13 mouse cellular contexts compared by ENCODE assay signal in genomic region chr17:78274609-78275506, GRCm38 (mm10).
DNase-seq lines count a peak whose midpoint lies in the region; ATAC-seq and TF ChIP-seq lines count a peak whose summit lies in the region.
"Had no signal": no experiment of that assay in that cellular context is flagged by ENCODE, and none has a peak within 500 bp of the region (broad histone marks: within the 10 kb centered on the region; RNA-seq: fewer than 3 reads in every experiment).

No protein-coding gene starts in this region.

- peak; percentile 66 for ATAC-seq in activated CD4-positive, CD25-positive, alpha-beta regulatory T cell, adult 4 months
- ATAC-seq in forebrain, embryonic 15.5 days (replicated peaks): peak; percentile 64
- 0 out of 2 replicates have a peak, but pooled peaks have one; percentile 57 for ATAC-seq in midbrain, embryonic 16.5 days

- H3K4me3 ChIP-seq in layer of hippocampus, adult 2 months: no peak overlapping the region
- no peak overlapping the region for H3K4me3 ChIP-seq in forebrain, embryonic 15.5 days
- no peak overlapping the region for H3K4me3 ChIP-seq in midbrain, embryonic 16.5 days (ENCODE audit: low read depth, low read length)
- H3K4me3 ChIP-seq: embryonic facial prominence, embryonic 15.5 days; limb, embryonic 15.5 days; stomach, embryonic 15.5 days had no signal

- peak; percentile 26 to 30 for DNase-seq in layer of hippocampus, adult 2 months (ENCODE audit: low spot score in 2 of 2)
- DNase-seq in layer of hippocampus, adult 9-10 months (ENCODE audit: low spot score): no peak
- DNase-seq in adrenal gland, adult (ENCODE audit: inconsistent age in 2 of 2, low spot score in 1 of 2): no peak
- no peak for DNase-seq in adrenal gland, adult 2 months
- DNase-seq: adrenal gland, adult 8-10 months; lung, adult 2 months; thymus, postnatal 25 days had no signal

- 52% methylated on average over 7 of the region's 7 CpGs for WGBS in forebrain, embryonic 15.5 days
- 51% methylated on average over 7 of the region's 7 CpGs for WGBS in midbrain, embryonic 16.5 days

- TF ChIP-seq CTCF in layer of hippocampus, adult 2 months (conservative IDR thresholded peaks at IDR 0.05): no peak

- H3K36me3 ChIP-seq in forebrain, embryonic 15.5 days: no peaks in the 10 kb centered on the region
- no peaks in the 10 kb centered on the region for H3K36me3 ChIP-seq in midbrain, embryonic 16.5 days (ENCODE audit: control insufficient read depth, insufficient read depth, low read length)
- H3K36me3 ChIP-seq: embryonic facial prominence, embryonic 15.5 days; limb, embryonic 15.5 days; stomach, embryonic 15.5 days had no signal

- no peaks in the 10 kb centered on the region for H3K27me3 ChIP-seq in forebrain, embryonic 15.5 days
- no peaks in the 10 kb centered on the region for H3K27me3 ChIP-seq in midbrain, embryonic 16.5 days (ENCODE audit: control insufficient read depth, insufficient read depth, low read depth, low read length)
- H3K27me3 ChIP-seq: embryonic facial prominence, embryonic 15.5 days; limb, embryonic 15.5 days; stomach, embryonic 15.5 days had no signal

- H3K9me3 ChIP-seq in forebrain, embryonic 15.5 days: no peaks in the 10 kb centered on the region
- no peaks in the 10 kb centered on the region for H3K9me3 ChIP-seq in midbrain, embryonic 16.5 days (replicated peaks; ENCODE audit: control insufficient read depth, low read length, poor library complexity, severe bottlenecking)
- H3K9me3 ChIP-seq: embryonic facial prominence, embryonic 15.5 days; limb, embryonic 15.5 days; stomach, embryonic 15.5 days had no signal

- 0 out of 2 replicates have a peak overlapping the region, but pooled peaks have one; percentile 11 for H3K4me2 ChIP-seq in forebrain, embryonic 15.5 days (replicated peaks)
- H3K4me2 ChIP-seq in midbrain, embryonic 16.5 days (ENCODE audit: low read length): no peak overlapping the region
- H3K4me2 ChIP-seq: embryonic facial prominence, embryonic 15.5 days; limb, embryonic 15.5 days; stomach, embryonic 15.5 days had no signal

- no peak overlapping the region for H3K9ac ChIP-seq in forebrain, embryonic 15.5 days (replicated peaks)
- no peak overlapping the region for H3K9ac ChIP-seq in midbrain, embryonic 16.5 days (ENCODE audit: low read depth, low read length)
- H3K9ac ChIP-seq: embryonic facial prominence, embryonic 15.5 days; limb, embryonic 15.5 days; stomach, embryonic 15.5 days had no signal

- H3K27ac ChIP-seq in layer of hippocampus, adult 2 months: peak overlapping the region; percentile 65; the same call in 1 of the 2 replicates
- peak overlapping the region; percentile 68 for H3K27ac ChIP-seq in forebrain, embryonic 15.5 days (replicated peaks)
- no peak overlapping the region for H3K27ac ChIP-seq in midbrain, embryonic 16.5 days (ENCODE audit: low read length)
- H3K27ac ChIP-seq: embryonic facial prominence, embryonic 15.5 days; limb, embryonic 15.5 days; stomach, embryonic 15.5 days had no signal

- H3K4me1 ChIP-seq in forebrain, embryonic 15.5 days: peaks cover 49% of the 10 kb centered on the region
- peaks cover 18% of the 10 kb centered on the region for H3K4me1 ChIP-seq in midbrain, embryonic 16.5 days (ENCODE audit: control insufficient read depth, insufficient read depth, low read length)

Comparison
In these comparisons a context has a peak if more than half of its experiments do, and no peak if none do; other contexts are left out.
1. DNase-seq: peak in layer of hippocampus, adult 2 months (2 of 2); none in layer of hippocampus, adult 9-10 months (single experiment), adrenal gland, adult (0 of 2) and adrenal gland, adult 2 months (single experiment).
2. Peak in every context shown above with its lines, with median percentiles within 50 percentile points of each other: ATAC-seq.